Mouse (Mus musculus) CH12.LX (cell line): ENCODE measurements around the gene Snai3. TPM values are rescaled to one million over a fixed set of nuclear protein-coding genes. Genes with fewer than 3 reads are reported as not detected.
A peak's percentile ranks its signal among the peaks of the same experiment; 100 is the strongest.

Source experiments
- DNase-seq: peaks from one replicate; pipeline ENCODE4 v3.0.0-alpha.2; 2013; ENCODE audit errors: extremely low read depth
- H3K27ac ChIP-seq: 2 replicates; pipeline ENCODE4 v1.5.1; 2012; ENCODE audit warnings: low read depth, mild to moderate bottlenecking, control low read depth, moderate library complexity; ENCODE audit not compliant: insufficient read depth
- H3K27me3 ChIP-seq: replicated peaks from 2 replicates; pipeline ENCODE3; 2012; ENCODE audit warnings: inconsistent platforms
- H3K36me3 ChIP-seq, 2 experiments: replicated peaks in 1 of 2; 2 replicates each; pipeline versions ENCODE3 to v1.6.1; 2012; ENCODE audit warnings: inconsistent platforms in 1 of 2, low read length in 1 of 2, mild to moderate bottlenecking in 1 of 2, mixed read lengths in 1 of 2, moderate library complexity in 1 of 2; ENCODE audit not compliant: control insufficient read depth in 1 of 2, insufficient read depth in 1 of 2
- H3K4me1 ChIP-seq, 2 experiments: 2 replicates each; pipeline ENCODE4 v1.6.1; 2012; ENCODE audit warnings: inconsistent platforms in 1 of 2, moderate library complexity in 1 of 2; ENCODE audit not compliant: insufficient read depth in 2 of 2, control insufficient read depth in 1 of 2
- H3K4me2 ChIP-seq: 2 replicates; pipeline ENCODE4 v1.6.1; 2012; ENCODE audit warnings: low read depth, mild to moderate bottlenecking, control low read depth; ENCODE audit not compliant: poor library complexity, insufficient read depth, severe bottlenecking
- H3K4me3 ChIP-seq, 3 experiments: fragments of 150-350 bp in 1 of 3; sonication (generic) in 1 of 3; replicated peaks in 1 of 3; 2 replicates each; pipeline versions ENCODE3 to v1.5.1; 2011 to 2012; ENCODE audit warnings: low read depth in 2 of 3, low read length in 2 of 3, mild to moderate bottlenecking in 2 of 3, moderate library complexity in 2 of 3, control low read depth in 1 of 3, improper control_type of control experiment in 1 of 3, inconsistent platforms in 1 of 3, mixed read lengths in 1 of 3; ENCODE audit not compliant: poor library complexity in 1 of 3
- H3K79me2 ChIP-seq: replicated peaks from 2 replicates; pipeline ENCODE4 v1.6.1; 2012; ENCODE audit warnings: mild to moderate bottlenecking, moderate library complexity; ENCODE audit not compliant: control insufficient read depth, poor library complexity, insufficient read depth, severe bottlenecking; ENCODE audit errors: extremely low read depth
- H3K9ac ChIP-seq: 2 replicates; pipeline ENCODE4 v1.6.1; 2012; ENCODE audit warnings: low read depth, mild to moderate bottlenecking, control low read depth, moderate library complexity; ENCODE audit not compliant: insufficient read depth
- H3K9me3 ChIP-seq: replicated peaks from 2 replicates; pipeline ENCODE3; 2012; ENCODE audit warnings: low read length, inconsistent platforms, mixed read lengths
- BHLHE40 ChIP-seq: IDR thresholded peaks from 2 replicates; pipeline ENCODE4 v1.6.1; 2011; ENCODE audit warnings: mild to moderate bottlenecking, low read depth, low read length, improper control_type of control experiment
- CHD1 ChIP-seq: IDR thresholded peaks from 2 replicates; pipeline ENCODE4 v1.6.1; 2012; ENCODE audit warnings: low read depth, low read length, improper control_type of control experiment, inconsistent platforms
- CHD2 ChIP-seq: IDR thresholded peaks from 2 replicates; pipeline ENCODE4 v1.6.1; 2011; ENCODE audit warnings: low read length, improper control_type of control experiment
- CTCF ChIP-seq, 2 experiments: IDR thresholded peaks in 1 of 2; conservative IDR thresholded peaks in 1 of 2; 2 replicates each; pipeline ENCODE4 v1.5.1; 2011 to 2012; ENCODE audit warnings: low read depth in 2 of 2, low read length in 2 of 2, improper control_type of control experiment in 1 of 2, inconsistent platforms in 1 of 2, mild to moderate bottlenecking in 1 of 2, moderate library complexity in 1 of 2
- E2F4 ChIP-seq: IDR thresholded peaks from 2 replicates; pipeline ENCODE4 v1.6.1; 2011; ENCODE audit warnings: low read depth, low read length, improper control_type of control experiment; ENCODE audit not compliant: insufficient replicate concordance
- ELF1 ChIP-seq: IDR thresholded peaks from 2 replicates; pipeline ENCODE4 v1.6.1; 2014; ENCODE audit warnings: low read depth, mild to moderate bottlenecking, inconsistent platforms, low read length, improper control_type of control experiment
- EP300 ChIP-seq: IDR thresholded peaks from 2 replicates; pipeline ENCODE4 v1.6.1; 2011; ENCODE audit warnings: low read length, improper control_type of control experiment
- ETS1 ChIP-seq: conservative IDR thresholded peaks from 2 replicates; pipeline ENCODE4 v1.6.1; 2012; ENCODE audit warnings: low read depth, mild to moderate bottlenecking, inconsistent platforms, low read length, improper control_type of control experiment, moderate library complexity
- GABPA ChIP-seq: IDR thresholded peaks from 2 replicates; pipeline ENCODE4 v1.6.1; 2012; ENCODE audit warnings: low read depth, low read length, improper control_type of control experiment, inconsistent platforms; ENCODE audit not compliant: insufficient replicate concordance
- HCFC1 ChIP-seq: IDR thresholded peaks from 2 replicates; pipeline ENCODE4 v1.6.1; 2012; ENCODE audit warnings: low read depth, mild to moderate bottlenecking, inconsistent platforms, low read length, improper control_type of control experiment
- IRF4 ChIP-seq: IDR thresholded peaks from 2 replicates; pipeline ENCODE4 v1.6.1; 2014; ENCODE audit warnings: low read depth, mild to moderate bottlenecking, inconsistent platforms, low read length, improper control_type of control experiment
- JUN ChIP-seq: IDR thresholded peaks from 2 replicates; pipeline ENCODE4 v1.6.1; 2011; ENCODE audit warnings: low read depth, mild to moderate bottlenecking, low read length, improper control_type of control experiment, moderate library complexity; ENCODE audit not compliant: insufficient read depth
- JUND ChIP-seq: conservative IDR thresholded peaks from 2 replicates; pipeline ENCODE4 v1.6.1; 2011; ENCODE audit warnings: low read depth, low read length, improper control_type of control experiment
- KAT2A ChIP-seq: IDR thresholded peaks from 2 replicates; pipeline ENCODE4 v1.6.1; 2012; ENCODE audit warnings: low read length, improper control_type of control experiment, inconsistent platforms; ENCODE audit not compliant: insufficient replicate concordance
- MAFK ChIP-seq: IDR thresholded peaks from 2 replicates; pipeline ENCODE4 v1.6.1; 2011; ENCODE audit warnings: low read length, improper control_type of control experiment; ENCODE audit not compliant: insufficient replicate concordance
- MAX ChIP-seq: IDR thresholded peaks from 2 replicates; pipeline ENCODE4 v1.6.1; 2011; ENCODE audit warnings: low read length, improper control_type of control experiment
- MAZ ChIP-seq: IDR thresholded peaks from 2 replicates; pipeline ENCODE4 v1.6.1; 2012; ENCODE audit warnings: low read depth, mild to moderate bottlenecking, inconsistent platforms, low read length, improper control_type of control experiment, moderate library complexity
- MEF2A ChIP-seq: IDR thresholded peaks from 2 replicates; pipeline ENCODE4 v1.6.1; 2014; ENCODE audit warnings: low read depth, mild to moderate bottlenecking, inconsistent platforms, low read length, improper control_type of control experiment, borderline replicate concordance
- MXI1 ChIP-seq: IDR thresholded peaks from 2 replicates; pipeline ENCODE4 v1.6.1; 2011; ENCODE audit warnings: mild to moderate bottlenecking, low read depth, low read length, improper control_type of control experiment
- MYC ChIP-seq: IDR thresholded peaks from 2 replicates; pipeline ENCODE4 v1.6.1; 2011; ENCODE audit warnings: low read depth, mild to moderate bottlenecking, improper control_type of control experiment, low read length
- NELFE ChIP-seq: IDR thresholded peaks from 2 replicates; pipeline ENCODE4 v1.6.1; 2011; ENCODE audit warnings: low read depth, low read length, improper control_type of control experiment
- NRF1 ChIP-seq: IDR thresholded peaks from 2 replicates; pipeline ENCODE4 v1.6.1; 2014; ENCODE audit warnings: low read depth, mild to moderate bottlenecking, inconsistent platforms, low read length, improper control_type of control experiment, moderate library complexity
- PAX5 ChIP-seq: IDR thresholded peaks from 2 replicates; pipeline ENCODE4 v1.6.1; 2012; ENCODE audit warnings: low read length, inconsistent platforms, mixed read lengths
- POLR2A ChIP-seq: IDR thresholded peaks from 2 replicates; pipeline ENCODE4 v1.6.1; 2011; ENCODE audit warnings: low read depth, mild to moderate bottlenecking, improper control_type of control experiment, low read length
- POLR2AphosphoS2 ChIP-seq: IDR thresholded peaks from 2 replicates; pipeline ENCODE4 v1.6.1; 2011; ENCODE audit warnings: low read depth, low read length, improper control_type of control experiment
- RAD21 ChIP-seq: IDR thresholded peaks from 2 replicates; pipeline ENCODE4 v1.6.1; 2011; ENCODE audit warnings: low read depth, mild to moderate bottlenecking, low read length, improper control_type of control experiment, moderate library complexity
- RCOR1 ChIP-seq: conservative IDR thresholded peaks from 2 replicates; pipeline ENCODE4 v1.6.1; 2012; ENCODE audit warnings: low read depth, mild to moderate bottlenecking, inconsistent platforms, low read length, improper control_type of control experiment
- SIN3A ChIP-seq: IDR thresholded peaks from 2 replicates; pipeline ENCODE4 v1.6.1; 2012; ENCODE audit warnings: low read length, improper control_type of control experiment, inconsistent platforms
- SMC3 ChIP-seq: IDR thresholded peaks from 2 replicates; pipeline ENCODE4 v1.6.1; 2011; ENCODE audit warnings: low read depth, low read length, improper control_type of control experiment
- TBP ChIP-seq: conservative IDR thresholded peaks from 2 replicates; pipeline ENCODE4 v1.6.1; 2011; ENCODE audit warnings: low read depth, low read length, improper control_type of control experiment
- TCF12 ChIP-seq: IDR thresholded peaks from 2 replicates; pipeline ENCODE4 v1.6.1; 2014; ENCODE audit warnings: low read depth, mild to moderate bottlenecking, inconsistent platforms, low read length, improper control_type of control experiment
- UBTF ChIP-seq: IDR thresholded peaks from 2 replicates; pipeline ENCODE4 v1.6.1; 2012; ENCODE audit warnings: low read depth, mild to moderate bottlenecking, inconsistent platforms, low read length, improper control_type of control experiment, moderate library complexity
- USF1 ChIP-seq: IDR thresholded peaks from 2 replicates; pipeline ENCODE4 v1.6.1; 2014; ENCODE audit warnings: low read depth, mild to moderate bottlenecking, inconsistent platforms, low read length, improper control_type of control experiment
- USF2 ChIP-seq: conservative IDR thresholded peaks from 2 replicates; pipeline ENCODE4 v1.6.1; 2011; ENCODE audit warnings: low read depth, low read length, improper control_type of control experiment
- ZC3H11A ChIP-seq: IDR thresholded peaks from 2 replicates; pipeline ENCODE4 v1.6.1; 2012; ENCODE audit warnings: low read depth, mild to moderate bottlenecking, inconsistent platforms, low read length, improper control_type of control experiment
- ZKSCAN1 ChIP-seq: IDR thresholded peaks from 2 replicates; pipeline ENCODE4 v1.6.1; 2012; ENCODE audit warnings: low read depth, inconsistent platforms, low read length, improper control_type of control experiment, borderline replicate concordance
- ZMIZ1 ChIP-seq: IDR thresholded peaks from 2 replicates; pipeline ENCODE4 v1.6.1; 2012; ENCODE audit warnings: low read depth, mild to moderate bottlenecking, inconsistent platforms, low read length, improper control_type of control experiment
- ZNF384 ChIP-seq: IDR thresholded peaks from 2 replicates; pipeline ENCODE4 v1.6.1; 2012; ENCODE audit warnings: low read depth, low read length, improper control_type of control experiment, inconsistent platforms
- dilution Hi-C: fragments of 300-500 bp; cut with MboI; formaldehyde crosslinking; loops from 2 replicates; pipeline ENCODE4 v1.14.3; 2020; ENCODE audit warnings: low sequenced_read_pairs; ENCODE audit not compliant: extremely low pct_unique_long_range_greater_than_20kb, extremely low pct_ligation_motif_present
- in situ Hi-C: fragments of 300-500 bp; cut with MboI; formaldehyde crosslinking; loops from 3 replicates; pipeline ENCODE4 v1.14.3; 2019; ENCODE audit warnings: low sequenced_read_pairs, low pct_ligation_motif_present, low pct_unique_long_range_greater_than_20kb, mixed read lengths
- polyA plus RNA-seq: library from polyadenylated mRNA; unstranded; fragments of >175 nt; gene quantifications from 2 replicates; pipeline ENCODE4 v1.2.1, GENCODE M21; 2012; ENCODE audit warnings: low read depth; ENCODE audit not compliant: insufficient read length
- total RNA-seq, 2 experiments: library from RNA; depleted of rRNA; stranded (reverse); fragments of 300-350 nt in 1 of 2; fragments of >200 nt in 1 of 2; gene quantifications; 2 replicates each; pipeline ENCODE4 v1.2.3; 2012 to 2014

Snai3 gene
- total and polyA plus RNA-seq, 3 experiments, result 0.19 to 0.47 (median 0.44) TPM

DNA sequence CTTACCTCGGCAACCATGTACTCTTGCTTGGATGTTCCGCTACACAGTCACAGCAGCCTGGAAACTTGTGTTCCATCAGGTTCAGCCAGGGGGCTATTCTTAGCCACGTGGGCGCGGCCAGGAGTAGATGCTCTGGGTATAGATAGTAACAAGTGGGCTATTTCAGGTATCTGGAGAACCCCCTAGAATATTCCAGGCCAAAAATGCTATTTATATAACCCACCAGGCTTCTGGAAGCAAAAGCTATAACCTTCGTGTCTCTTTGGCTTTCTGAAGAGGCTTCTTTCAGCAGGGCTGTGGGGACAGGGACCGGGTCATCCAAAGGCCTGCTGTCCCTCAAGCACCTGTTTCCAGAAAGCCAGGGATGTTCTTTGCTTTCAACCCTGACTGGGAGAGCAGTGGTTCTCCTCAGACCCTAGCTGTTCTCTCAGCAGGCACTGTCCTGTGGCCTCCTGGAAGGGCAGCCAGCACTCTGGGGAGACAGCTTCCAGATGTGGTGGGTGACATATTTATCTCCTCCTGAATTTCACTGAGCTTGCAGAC lies 9.3 kb downstream of the Snai3 start:
- dilution Hi-C loops, result no loop called here
- no peak for DNase-seq
- Histone ChIP-seq H3K27ac (no peak overlapping the region), H3K4me3 (no peak overlapping the region), H3K9me3 (no peaks in the 10 kb centered on the region), H3K4me2 (no peak overlapping the region), H3K36me3 (no peaks in the 10 kb centered on the region), H3K79me2 (no peaks in the 10 kb centered on the region)
- no peak for TF ChIP-seq JUN
- TF ChIP-seq HCFC1, result no peak
- TF ChIP-seq EP300, result peak; percentile 59
- TF ChIP-seq POLR2A, result no peak
- TF ChIP-seq SIN3A, result 0 out of 2 replicates have a peak, but pooled peaks have one; percentile 39
- no peak for TF ChIP-seq MXI1
- no peak for TF ChIP-seq MAFK
- no peak for TF ChIP-seq UBTF
- no peak for TF ChIP-seq MAZ
- TF ChIP-seq CHD1, result no peak
- TF ChIP-seq MEF2A, result peak; percentile 93
- no peak for TF ChIP-seq ELF1
- no peak for TF ChIP-seq BHLHE40
- TF ChIP-seq MAX, result 0 out of 2 replicates have a peak, but pooled peaks have one; percentile 29
- no peak for TF ChIP-seq SMC3
- TF ChIP-seq JUND, result no peak
- no peak for TF ChIP-seq USF2
- TF ChIP-seq ZC3H11A, result no peak
- TF ChIP-seq E2F4, result no peak
- no peak for TF ChIP-seq ZKSCAN1
- no peak for TF ChIP-seq PAX5
- no peak for TF ChIP-seq ZNF384
- TF ChIP-seq NRF1, result no peak
- TF ChIP-seq KAT2A, result no peak
- no peak for TF ChIP-seq CHD2
- no peak for TF ChIP-seq CTCF (conservative IDR thresholded peaks at IDR 0.05 in 1 of 2, IDR thresholded peaks at IDR 0.05 in 1 of 2; ENCODE audit: low read depth in 2 of 2, low read length in 2 of 2)
- TF ChIP-seq RAD21, result no peak
- TF ChIP-seq NELFE, result no peak
- no peak for TF ChIP-seq IRF4
- TF ChIP-seq GABPA, result no peak
- no peak for TF ChIP-seq TBP
- no peak for TF ChIP-seq ZMIZ1
- TF ChIP-seq POLR2AphosphoS2, result no peak
- no peak for TF ChIP-seq TCF12
- peak; percentile 39; the same call in 1 of the 2 replicates for TF ChIP-seq ETS1
- TF ChIP-seq RCOR1, result no peak
- TF ChIP-seq USF1, result no peak
- 0 out of 2 replicates have a peak, but pooled peaks have one; percentile 25 for TF ChIP-seq MYC
- TF ChIP-seq, all 38 proteins: peak for 6
- no peak overlapping the region for H3K9ac ChIP-seq
- peaks cover 0 to 11% of the 10 kb centered on the region in 2 experiments; a peak in 2 of 4 replicates for H3K4me1 ChIP-seq
- in situ Hi-C loops, result no loop called here
- H3K27me3 ChIP-seq, result peaks cover 4% of the 10 kb centered on the region
